Mouse (Mus musculus) kidney, adult 8-10 months (tissue): Measurements from ENCODE around the gene Cdk14.

ENCODE experiments used
- DNase-seq, 2 experiments: peaks; one replicate each; pipeline ENCODE4 v3.0.0; 2022

Cdk14 gene

GRCm38 (mm10) chr5:5419992-5420455 lies at the start of gene Cdk14:
Gene Cdk14 (minus strand): TSS chr5:5420312.
- DNase-seq: no peak

GRCm38 (mm10) chr5:5465256-5465655 lies 45.1 kb upstream of the Cdk14 start:
- no peak for DNase-seq

GRCm38 (mm10) chr5:5431746-5432438 lies 11.8 kb upstream of the Cdk14 start:
- DNase-seq: no peak

GRCm38 (mm10) chr5:5423723-5424171 lies 3.6 kb upstream of the Cdk14 start:
- DNase-seq: no peak

- DNase-seq: no peak
Observed at GRCm38 (mm10) chr5:5423081-5423480, 3.0 kb upstream of the Cdk14 start.

GRCm38 (mm10) chr5:5421439-5421838 lies 1.3 kb upstream of the Cdk14 start:
- no peak for DNase-seq

- DNase-seq: no peak
Observed at GRCm38 (mm10) chr5:5419253-5419652, 859 bp downstream of the Cdk14 start.

- no peak for DNase-seq
Observed at GRCm38 (mm10) chr5:5414835-5415234, 5.3 kb downstream of the Cdk14 start.

GRCm38 (mm10) chr5:5411886-5412285 lies 8.2 kb downstream of the Cdk14 start:
- no peak for DNase-seq

GRCm38 (mm10) chr5:5401986-5402385 lies 18.1 kb downstream of the Cdk14 start:
- DNase-seq: no peak

GRCm38 (mm10) chr5:5392786-5393185 lies 27.3 kb downstream of the Cdk14 start:
- no peak for DNase-seq

- DNase-seq: no peak
Observed at GRCm38 (mm10) chr5:5380731-5381718, 39.1 kb downstream of the Cdk14 start.

GRCm38 (mm10) chr5:5379870-5380730 lies 40.0 kb downstream of the Cdk14 start:
- DNase-seq: peak; percentile 17 to 24

GRCm38 (mm10) chr5:5379501-5379869 lies 40.6 kb downstream of the Cdk14 start:
- no peak for DNase-seq

- DNase-seq: no peak
Observed at GRCm38 (mm10) chr5:5374393-5374792, 45.7 kb downstream of the Cdk14 start.

- DNase-seq: no peak
Observed at GRCm38 (mm10) chr5:5373541-5373940, 46.6 kb downstream of the Cdk14 start.

GRCm38 (mm10) chr5:5372936-5373335 lies 47.2 kb downstream of the Cdk14 start:
- DNase-seq: no peak

- no peak for DNase-seq
Observed at GRCm38 (mm10) chr5:5372354-5372753, 47.8 kb downstream of the Cdk14 start.

GRCm38 (mm10) chr5:5370322-5371082 lies 49.6 kb downstream of the Cdk14 start:
- DNase-seq: no peak

GRCm38 (mm10) chr5:5368389-5369164 lies 51.5 kb downstream of the Cdk14 start:
- DNase-seq: no peak

- no peak for DNase-seq
Observed at GRCm38 (mm10) chr5:5367550-5367949, 52.6 kb downstream of the Cdk14 start.
